Mouse (Mus musculus) ES-Bruce4 (cell line): ENCODE measurements around the gene Tgfbrap1. TPM values are rescaled to one million over a fixed set of nuclear protein-coding genes. Genes with fewer than 3 reads are reported as not detected.

ENCODE experiments used
- H3K27ac ChIP-seq: 2 replicates; pipeline ENCODE4 v1.5.1; 2012; ENCODE audit warnings: low read length, inconsistent platforms; ENCODE audit not compliant: insufficient read depth
- H3K27me3 ChIP-seq: 2 replicates; pipeline ENCODE4 v1.6.1; 2012; ENCODE audit warnings: mild to moderate bottlenecking, low read length, inconsistent platforms; ENCODE audit not compliant: control insufficient read depth, poor library complexity, insufficient read depth, severe bottlenecking
- H3K36me3 ChIP-seq: 2 replicates; pipeline ENCODE4 v1.6.1; 2012; ENCODE audit warnings: inconsistent platforms, mild to moderate bottlenecking, low read length, moderate library complexity; ENCODE audit not compliant: control insufficient read depth, poor library complexity, insufficient read depth, severe bottlenecking
- H3K4me1 ChIP-seq: one replicate; pipeline ENCODE4 v1.8.1; 2011; ENCODE audit warnings: low read length; ENCODE audit not compliant: control insufficient read depth, insufficient read depth
- H3K4me3 ChIP-seq: 2 replicates; pipeline ENCODE4 v1.5.1; 2011; ENCODE audit warnings: low read depth, mild to moderate bottlenecking, low read length
- H3K9ac ChIP-seq: 2 replicates; pipeline ENCODE4 v1.6.1; 2012; ENCODE audit warnings: low read depth, mild to moderate bottlenecking, inconsistent platforms; ENCODE audit not compliant: poor library complexity, severe bottlenecking
- H3K9me3 ChIP-seq: replicated peaks from 2 replicates; pipeline ENCODE4 v1.6.1; 2012; ENCODE audit warnings: mild to moderate bottlenecking, low read length, inconsistent platforms; ENCODE audit not compliant: control insufficient read depth, poor library complexity, insufficient read depth, severe bottlenecking
- CTCF ChIP-seq: IDR thresholded peaks from one replicate; pipeline ENCODE4 v1.8.1; 2011; ENCODE audit warnings: low read depth, low read length
- EP300 ChIP-seq: IDR thresholded peaks from 2 replicates; pipeline ENCODE4 v1.6.1; 2011; ENCODE audit warnings: low read depth, low read length; ENCODE audit not compliant: insufficient read depth
- POLR2A ChIP-seq: IDR thresholded peaks from one replicate; pipeline ENCODE4 v1.8.1; 2011; ENCODE audit warnings: low read length; ENCODE audit not compliant: insufficient read depth
- polyA plus RNA-seq: library from polyadenylated mRNA; stranded (reverse); fragments of >200 nt; gene quantifications from 2 replicates; pipeline ENCODE4 v1.2.4, GENCODE M21; 2011; ENCODE audit warnings: low read depth; ENCODE audit not compliant: missing spikeins, insufficient read depth, insufficient read length

Gene Tgfbrap1
- polyA plus RNA-seq, 1 experiment: 9.6 TPM

GRCm38 (mm10) chr1:43072561-43072960 lies 25.9 kb downstream of the Tgfbrap1 start:
- TF ChIP-seq POLR2A (no peak), CTCF (no peak), EP300 (no peak)
- no peak overlapping the region for H3K4me3 ChIP-seq
- H3K27ac ChIP-seq: no peak overlapping the region
- H3K9me3 ChIP-seq: no peaks in the 10 kb centered on the region
- no peak overlapping the region for H3K9ac ChIP-seq
- H3K27me3 ChIP-seq: no peaks in the 10 kb centered on the region
- H3K4me1 ChIP-seq: no peaks in the 10 kb centered on the region
- no peaks in the 10 kb centered on the region for H3K36me3 ChIP-seq

GRCm38 (mm10) chr1:43072028-43072427 lies 26.4 kb downstream of the Tgfbrap1 start:
- TF ChIP-seq CTCF (no peak), POLR2A (no peak), EP300 (no peak)
- H3K4me3 ChIP-seq: no peak overlapping the region
- H3K9me3 ChIP-seq: no peaks in the 10 kb centered on the region
- H3K36me3 ChIP-seq: no peaks in the 10 kb centered on the region
- no peak overlapping the region for H3K9ac ChIP-seq
- no peaks in the 10 kb centered on the region for H3K4me1 ChIP-seq
- no peaks in the 10 kb centered on the region for H3K27me3 ChIP-seq
- no peak overlapping the region for H3K27ac ChIP-seq

GRCm38 (mm10) chr1:43070726-43071125 lies 27.7 kb downstream of the Tgfbrap1 start:
- TF ChIP-seq CTCF (no peak), POLR2A (no peak), EP300 (no peak)
- Histone ChIP-seq H3K4me3 (no peak overlapping the region), H3K9ac (no peak overlapping the region), H3K4me1 (no peaks in the 10 kb centered on the region), H3K9me3 (no peaks in the 10 kb centered on the region), H3K27ac (no peak overlapping the region), H3K36me3 (no peaks in the 10 kb centered on the region), H3K27me3 (no peaks in the 10 kb centered on the region)

GRCm38 (mm10) chr1:43067551-43067950 lies 30.9 kb downstream of the Tgfbrap1 start:
- H3K27me3 ChIP-seq: no peaks in the 10 kb centered on the region
- H3K4me1 ChIP-seq: no peaks in the 10 kb centered on the region
- no peaks in the 10 kb centered on the region for H3K36me3 ChIP-seq
- no peak overlapping the region for H3K9ac ChIP-seq
- TF ChIP-seq CTCF (no peak), EP300 (no peak), POLR2A (no peak)
- H3K4me3 ChIP-seq: no peak overlapping the region
- H3K9me3 ChIP-seq: no peaks in the 10 kb centered on the region
- no peak overlapping the region for H3K27ac ChIP-seq

- no peaks in the 10 kb centered on the region for H3K27me3 ChIP-seq
- no peaks in the 10 kb centered on the region for H3K4me1 ChIP-seq
- TF ChIP-seq CTCF (no peak), POLR2A (no peak)
- H3K36me3 ChIP-seq: no peaks in the 10 kb centered on the region
- no peak overlapping the region for H3K9ac ChIP-seq
- no peak overlapping the region for H3K27ac ChIP-seq
- H3K9me3 ChIP-seq: no peaks in the 10 kb centered on the region
- no peak overlapping the region for H3K4me3 ChIP-seq
Measured at GRCm38 (mm10) chr1:43066573-43066972, 31.9 kb downstream of the Tgfbrap1 start.

GRCm38 (mm10) chr1:43065615-43066310 lies 32.7 kb downstream of the Tgfbrap1 start:
- Histone ChIP-seq H3K27ac (no peak overlapping the region), H3K4me3 (no peak overlapping the region), H3K27me3 (no peaks in the 10 kb centered on the region), H3K4me1 (no peaks in the 10 kb centered on the region), H3K9ac (no peak overlapping the region), H3K36me3 (no peaks in the 10 kb centered on the region), H3K9me3 (no peaks in the 10 kb centered on the region)
- TF ChIP-seq EP300 (0 out of 2 replicates have a peak, but pooled peaks have one; percentile 23), CTCF (peak; percentile 91), POLR2A (no peak)
